ENCODE assay signal across 17 mouse cellular contexts in the genomic region with DNA sequence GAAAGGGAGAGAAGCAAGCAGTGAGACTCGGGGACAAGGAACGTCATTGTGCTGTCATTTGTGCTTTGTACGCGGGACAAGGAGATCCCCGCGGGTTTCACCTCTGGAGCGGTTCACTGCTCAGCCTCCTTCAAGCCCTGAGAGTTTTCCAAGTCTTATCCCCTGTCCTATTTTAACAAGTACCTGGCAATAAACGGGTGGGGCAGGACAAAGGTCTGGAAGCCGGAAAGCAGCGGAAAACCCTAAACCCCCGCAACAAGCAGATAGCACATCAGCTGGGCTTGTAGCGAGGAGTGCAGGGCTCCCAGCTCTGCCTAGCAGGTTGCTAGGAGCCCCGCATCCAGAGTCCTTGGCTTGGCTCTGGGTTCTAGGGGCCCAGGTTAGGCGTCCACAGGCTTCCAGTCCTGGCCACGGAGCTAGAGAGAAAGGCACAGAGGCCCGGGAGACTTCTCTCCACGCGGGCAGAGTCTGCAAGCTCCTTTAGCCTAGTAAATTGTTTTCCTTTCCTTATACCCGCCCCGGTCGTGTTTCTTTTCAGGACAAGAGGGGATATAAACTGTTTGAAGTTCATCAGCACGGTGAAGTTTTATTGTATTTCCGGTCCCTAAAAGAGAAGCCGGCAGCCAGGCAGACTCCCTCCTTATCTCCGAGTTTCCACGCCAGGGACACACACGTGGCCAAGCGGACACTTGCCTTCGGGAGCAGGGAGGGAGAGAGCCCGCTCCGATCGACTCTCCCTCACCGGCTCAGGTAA. TPM values are rescaled to one million over a fixed set of nuclear protein-coding genes. Genes with fewer than 3 reads are reported as not detected.
DNase-seq lines count a peak whose midpoint lies in the region; ATAC-seq lines count a peak whose summit lies in the region.
"Had no signal": no experiment of that assay in that cellular context is flagged by ENCODE, and none has a peak within 500 bp of the region (broad histone marks: within the 10 kb centered on the region; RNA-seq: fewer than 3 reads in every experiment).

No protein-coding gene starts in this region.

- ATAC-seq in midbrain, embryonic 11.5 days (ENCODE audit: low FRiP score) = no peak
- ATAC-seq in midbrain, embryonic 15.5 days (replicated peaks) = no peak
- no peak for ATAC-seq in kidney, embryonic 15.5 days (replicated peaks; ENCODE audit: low FRiP score)
- no peak for ATAC-seq in neural tube, embryonic 15.5 days (ENCODE audit: low FRiP score)

- DNase-seq in midbrain, embryonic 11.5 days (ENCODE audit: low spot score, missing footprints) = peak; percentile 95
- peak; percentile 55 for DNase-seq in embryonic facial prominence, embryonic 10.5 days (ENCODE audit: low spot score)
- no peak for DNase-seq in heart, embryonic 10.5 days (ENCODE audit: low spot score)
- DNase-seq in c-Kit-positive CD71-positive TER-119-positive erythroid progenitor cells, embryonic 14.5 days (ENCODE audit: low spot score) = no peak
- DNase-seq in thymus, postnatal 0 days (ENCODE audit: low spot score) = no peak
- DNase-seq: cerebellum, adult 18-20 months; gastrocnemius, postnatal 14 days; liver, embryonic 13.5 days; right cerebral cortex, postnatal 14 days; thymus, postnatal 36 days had no signal

- H3K4me2 ChIP-seq in midbrain, embryonic 11.5 days = no peak overlapping the region
- no peak overlapping the region for H3K4me2 ChIP-seq in midbrain, embryonic 15.5 days
- H3K4me2 ChIP-seq in kidney, embryonic 15.5 days = peak overlapping the region; percentile 33; the same call in 1 of the 2 replicates
- peak overlapping the region; percentile 35 for H3K4me2 ChIP-seq in neural tube, embryonic 15.5 days
- H3K4me2 ChIP-seq: heart, embryonic 12.5 days; hindbrain, embryonic 12.5 days; liver, embryonic 13.5 days had no signal

- H3K27me3 ChIP-seq in midbrain, embryonic 11.5 days (ENCODE audit: control insufficient read depth, insufficient read depth, low read length) = peaks cover 98% of the 10 kb centered on the region
- H3K27me3 ChIP-seq in midbrain, embryonic 15.5 days (replicated peaks) = peaks cover 95% of the 10 kb centered on the region
- H3K27me3 ChIP-seq in embryonic facial prominence, embryonic 10.5 days (replicated peaks; ENCODE audit: low read depth, poor library complexity, severe bottlenecking) = peaks cover 100% of the 10 kb centered on the region
- peaks cover 16% of the 10 kb centered on the region; the same call in 1 of the 2 replicates for H3K27me3 ChIP-seq in kidney, embryonic 15.5 days
- H3K27me3 ChIP-seq in neural tube, embryonic 15.5 days (replicated peaks) = peaks cover 10% of the 10 kb centered on the region; the same call in 1 of the 2 replicates
- peaks cover 100% of the 10 kb centered on the region for H3K27me3 ChIP-seq in heart, embryonic 10.5 days (ENCODE audit: insufficient read depth, poor library complexity, severe bottlenecking)

- no peaks in the 10 kb centered on the region for H3K9me3 ChIP-seq in midbrain, embryonic 11.5 days (ENCODE audit: control insufficient read depth, low read length)
- no peaks in the 10 kb centered on the region for H3K9me3 ChIP-seq in midbrain, embryonic 15.5 days
- H3K9me3 ChIP-seq in embryonic facial prominence, embryonic 10.5 days = no peaks in the 10 kb centered on the region
- H3K9me3 ChIP-seq in kidney, embryonic 15.5 days (replicated peaks) = no peaks in the 10 kb centered on the region
- H3K9me3 ChIP-seq in neural tube, embryonic 15.5 days (replicated peaks) = no peaks in the 10 kb centered on the region
- no peaks in the 10 kb centered on the region for H3K9me3 ChIP-seq in heart, embryonic 10.5 days
- H3K9me3 ChIP-seq: heart, embryonic 12.5 days; hindbrain, embryonic 12.5 days; liver, embryonic 13.5 days; megakaryocyte, embryonic 14.5 days had no signal

- no peak overlapping the region for H3K9ac ChIP-seq in midbrain, embryonic 11.5 days (ENCODE audit: low read length)
- H3K9ac ChIP-seq in midbrain, embryonic 15.5 days = no peak overlapping the region
- peak overlapping the region; percentile 8 for H3K9ac ChIP-seq in kidney, embryonic 15.5 days
- no peak overlapping the region for H3K9ac ChIP-seq in neural tube, embryonic 15.5 days (replicated peaks)
- H3K9ac ChIP-seq: heart, embryonic 12.5 days; hindbrain, embryonic 12.5 days; liver, embryonic 13.5 days had no signal

- no peak overlapping the region for H3K4me3 ChIP-seq in midbrain, embryonic 11.5 days (ENCODE audit: low read depth, low read length)
- H3K4me3 ChIP-seq in midbrain, embryonic 15.5 days = no peak overlapping the region
- no peak overlapping the region for H3K4me3 ChIP-seq in embryonic facial prominence, embryonic 10.5 days
- 0 out of 2 replicates have a peak overlapping the region, but pooled peaks have one; percentile 3 for H3K4me3 ChIP-seq in kidney, embryonic 15.5 days (replicated peaks)
- H3K4me3 ChIP-seq in neural tube, embryonic 15.5 days (replicated peaks) = no peak overlapping the region
- no peak overlapping the region for H3K4me3 ChIP-seq in heart, embryonic 10.5 days
- H3K4me3 ChIP-seq: heart, embryonic 12.5 days; hindbrain, embryonic 12.5 days; liver, embryonic 13.5 days; megakaryocyte, embryonic 14.5 days had no signal

- under 1% methylated on average over 33 of the region's 33 CpGs for WGBS in midbrain, embryonic 11.5 days
- WGBS in midbrain, embryonic 15.5 days = 1% methylated on average over 33 of the region's 33 CpGs
- WGBS in embryonic facial prominence, embryonic 10.5 days = 2% methylated on average over 33 of the region's 33 CpGs
- WGBS in kidney, embryonic 15.5 days = 20% methylated on average over 33 of the region's 33 CpGs
- WGBS in neural tube, embryonic 15.5 days = 14% methylated on average over 33 of the region's 33 CpGs
- WGBS in heart, embryonic 10.5 days = under 1% methylated on average over 33 of the region's 33 CpGs

- no peak overlapping the region for H3K27ac ChIP-seq in midbrain, embryonic 11.5 days (ENCODE audit: low read depth, low read length)
- no peak overlapping the region for H3K27ac ChIP-seq in midbrain, embryonic 15.5 days
- no peak overlapping the region for H3K27ac ChIP-seq in embryonic facial prominence, embryonic 10.5 days (replicated peaks)
- H3K27ac ChIP-seq in kidney, embryonic 15.5 days = peak overlapping the region; percentile 89
- peak overlapping the region; percentile 37; the same call in 1 of the 2 replicates for H3K27ac ChIP-seq in neural tube, embryonic 15.5 days (replicated peaks)
- H3K27ac ChIP-seq in heart, embryonic 10.5 days = no peak overlapping the region
- H3K27ac ChIP-seq: hindbrain, embryonic 12.5 days; liver, embryonic 13.5 days; stomach, postnatal 0 days had no signal

- H3K36me3 ChIP-seq in midbrain, embryonic 11.5 days (ENCODE audit: control insufficient read depth, insufficient read depth, low read length) = no peaks in the 10 kb centered on the region
- H3K36me3 ChIP-seq in midbrain, embryonic 15.5 days (replicated peaks) = no peaks in the 10 kb centered on the region
- H3K36me3 ChIP-seq in embryonic facial prominence, embryonic 10.5 days (replicated peaks) = no peaks in the 10 kb centered on the region
- H3K36me3 ChIP-seq in kidney, embryonic 15.5 days = peaks cover 37% of the 10 kb centered on the region
- no peaks in the 10 kb centered on the region for H3K36me3 ChIP-seq in neural tube, embryonic 15.5 days
- H3K36me3 ChIP-seq in heart, embryonic 10.5 days = no peaks in the 10 kb centered on the region
- H3K36me3 ChIP-seq: heart, embryonic 12.5 days; hindbrain, embryonic 12.5 days; liver, embryonic 13.5 days had no signal

- H3K4me1 ChIP-seq in midbrain, embryonic 11.5 days (ENCODE audit: control insufficient read depth, insufficient read depth, low read length) = no peaks in the 10 kb centered on the region
- no peaks in the 10 kb centered on the region for H3K4me1 ChIP-seq in midbrain, embryonic 15.5 days
- H3K4me1 ChIP-seq in embryonic facial prominence, embryonic 10.5 days = peaks cover 4% of the 10 kb centered on the region; the same call in 1 of the 2 replicates
- peaks cover 92% of the 10 kb centered on the region for H3K4me1 ChIP-seq in kidney, embryonic 15.5 days
- H3K4me1 ChIP-seq in neural tube, embryonic 15.5 days = peaks cover 72% of the 10 kb centered on the region
- H3K4me1 ChIP-seq in heart, embryonic 10.5 days = peaks cover 5% of the 10 kb centered on the region
- H3K4me1 ChIP-seq: hindbrain, embryonic 12.5 days; liver, embryonic 13.5 days had no signal

RNA-seq across cellular contexts. Expression of gene Hoxb9, which starts 7.4 kb away (rescaled TPM):
- polyA plus RNA-seq in midbrain, embryonic 11.5 days (2014; fragmentation: Nextera tagmentation; extraction: Ambion mirVana) = not detected in 2 replicates
- not detected in 2 replicates for polyA plus RNA-seq in midbrain, embryonic 15.5 days (2015; fragmentation: Nextera tagmentation; extraction: Ambion mirVana)
- not detected in 2 replicates for polyA plus RNA-seq in embryonic facial prominence, embryonic 10.5 days (2016; fragmentation: Nextera tagmentation; extraction: Ambion mirVana)
- polyA plus RNA-seq in kidney, embryonic 15.5 days (2015; fragmentation: Nextera tagmentation; extraction: Ambion mirVana) = 22.3 and 27.2 TPM in 2 replicates
- polyA plus RNA-seq in neural tube, embryonic 15.5 days (2015; fragmentation: Nextera tagmentation; extraction: Ambion mirVana) = 55.7 and 57.5 TPM in 2 replicates
- polyA plus RNA-seq in heart, embryonic 10.5 days (2016; fragmentation: Nextera tagmentation; extraction: Ambion mirVana) = 0.75 TPM in 1 of 2 replicates, not detected in the other
- polyA plus RNA-seq in thymus, postnatal 0 days (2015; fragmentation: Nextera tagmentation; extraction: Ambion mirVana) = 0.09 TPM in 1 of 2 replicates, not detected in the other

RNA-seq across cellular contexts. Expression of gene Hoxb8, which starts 17.9 kb away (rescaled TPM):
- not detected in 2 replicates for polyA plus RNA-seq in midbrain, embryonic 11.5 days (2014; fragmentation: Nextera tagmentation; extraction: Ambion mirVana)
- polyA plus RNA-seq in midbrain, embryonic 15.5 days (2015; fragmentation: Nextera tagmentation; extraction: Ambion mirVana) = not detected in 2 replicates
- not detected in 2 replicates for polyA plus RNA-seq in embryonic facial prominence, embryonic 10.5 days (2016; fragmentation: Nextera tagmentation; extraction: Ambion mirVana)
- 8.9 and 9.8 TPM in 2 replicates for polyA plus RNA-seq in kidney, embryonic 15.5 days (2015; fragmentation: Nextera tagmentation; extraction: Ambion mirVana)
- 63.1 and 71.8 TPM in 2 replicates for polyA plus RNA-seq in neural tube, embryonic 15.5 days (2015; fragmentation: Nextera tagmentation; extraction: Ambion mirVana)
- polyA plus RNA-seq in heart, embryonic 10.5 days (2016; fragmentation: Nextera tagmentation; extraction: Ambion mirVana) = 0.30 TPM in 1 of 2 replicates, not detected in the other
- not detected in 2 replicates for polyA plus RNA-seq in thymus, postnatal 0 days (2015; fragmentation: Nextera tagmentation; extraction: Ambion mirVana)
- polyA plus RNA-seq: heart, embryonic 12.5 days; liver, embryonic 13.5 days had no signal

RNA-seq across cellular contexts. Expression of gene Hoxb7, which starts 22.6 kb away (rescaled TPM):
- polyA plus RNA-seq in midbrain, embryonic 11.5 days (2014; fragmentation: Nextera tagmentation; extraction: Ambion mirVana) = not detected in 2 replicates
- polyA plus RNA-seq in midbrain, embryonic 15.5 days (2015; fragmentation: Nextera tagmentation; extraction: Ambion mirVana) = not detected in 2 replicates
- polyA plus RNA-seq in embryonic facial prominence, embryonic 10.5 days (2016; fragmentation: Nextera tagmentation; extraction: Ambion mirVana) = not detected in 2 replicates
- 58.5 and 62.7 TPM in 2 replicates for polyA plus RNA-seq in kidney, embryonic 15.5 days (2015; fragmentation: Nextera tagmentation; extraction: Ambion mirVana)
- polyA plus RNA-seq in neural tube, embryonic 15.5 days (2015; fragmentation: Nextera tagmentation; extraction: Ambion mirVana) = 101 and 115 TPM in 2 replicates
- 0.11 and 1.3 TPM in 2 replicates for polyA plus RNA-seq in heart, embryonic 10.5 days (2016; fragmentation: Nextera tagmentation; extraction: Ambion mirVana)
- 0.19 TPM in 1 of 2 replicates, not detected in the other for polyA plus RNA-seq in thymus, postnatal 0 days (2015; fragmentation: Nextera tagmentation; extraction: Ambion mirVana)

RNA-seq across cellular contexts. Expression of gene Hoxb6, which starts 28.5 kb away (rescaled TPM):
- polyA plus RNA-seq in midbrain, embryonic 11.5 days (2014; fragmentation: Nextera tagmentation; extraction: Ambion mirVana) = not detected in 2 replicates
- 0.13 and 0.34 TPM in 2 replicates for polyA plus RNA-seq in midbrain, embryonic 15.5 days (2015; fragmentation: Nextera tagmentation; extraction: Ambion mirVana)
- 0.15 TPM in 1 of 2 replicates, not detected in the other for polyA plus RNA-seq in embryonic facial prominence, embryonic 10.5 days (2016; fragmentation: Nextera tagmentation; extraction: Ambion mirVana)
- polyA plus RNA-seq in kidney, embryonic 15.5 days (2015; fragmentation: Nextera tagmentation; extraction: Ambion mirVana) = 47.1 and 49.1 TPM in 2 replicates
- 109 and 135 TPM in 2 replicates for polyA plus RNA-seq in neural tube, embryonic 15.5 days (2015; fragmentation: Nextera tagmentation; extraction: Ambion mirVana)
- polyA plus RNA-seq in heart, embryonic 10.5 days (2016; fragmentation: Nextera tagmentation; extraction: Ambion mirVana) = 0.42 and 2.2 TPM in 2 replicates
- 0.10 TPM in 1 of 2 replicates, not detected in the other for polyA plus RNA-seq in thymus, postnatal 0 days (2015; fragmentation: Nextera tagmentation; extraction: Ambion mirVana)
- polyA plus RNA-seq: heart, embryonic 12.5 days had no signal

RNA-seq across cellular contexts. Expression of gene Hoxb5, which starts 39.3 kb away (rescaled TPM):
- not detected in 2 replicates for polyA plus RNA-seq in midbrain, embryonic 11.5 days (2014; fragmentation: Nextera tagmentation; extraction: Ambion mirVana)
- 0.09 and 0.70 TPM in 2 replicates for polyA plus RNA-seq in midbrain, embryonic 15.5 days (2015; fragmentation: Nextera tagmentation; extraction: Ambion mirVana)
- 0.07 and 0.28 TPM in 2 replicates for polyA plus RNA-seq in embryonic facial prominence, embryonic 10.5 days (2016; fragmentation: Nextera tagmentation; extraction: Ambion mirVana)
- 18.8 and 20.2 TPM in 2 replicates for polyA plus RNA-seq in kidney, embryonic 15.5 days (2015; fragmentation: Nextera tagmentation; extraction: Ambion mirVana)
- 39.5 and 106 TPM in 2 replicates for polyA plus RNA-seq in neural tube, embryonic 15.5 days (2015; fragmentation: Nextera tagmentation; extraction: Ambion mirVana)
- polyA plus RNA-seq in heart, embryonic 10.5 days (2016; fragmentation: Nextera tagmentation; extraction: Ambion mirVana) = 1.0 and 5.2 TPM in 2 replicates
- 0.15 and 0.16 TPM in 2 replicates for polyA plus RNA-seq in thymus, postnatal 0 days (2015; fragmentation: Nextera tagmentation; extraction: Ambion mirVana)

Comparison
In these comparisons a context has a peak if more than half of its experiments do, and no peak if none do; other contexts are left out.
1. DNase-seq: peak in midbrain, embryonic 11.5 days (single experiment) and embryonic facial prominence, embryonic 10.5 days (single experiment); none in heart, embryonic 10.5 days (single experiment), c-Kit-positive CD71-positive TER-119-positive erythroid progenitor cells, embryonic 14.5 days (single experiment) and thymus, postnatal 0 days (single experiment).
2. H3K27ac ChIP-seq: peak in kidney, embryonic 15.5 days (single experiment) and neural tube, embryonic 15.5 days (single experiment); none in midbrain, embryonic 11.5 days (single experiment), midbrain, embryonic 15.5 days (single experiment), embryonic facial prominence, embryonic 10.5 days (single experiment) and heart, embryonic 10.5 days (single experiment).
3. H3K4me2 ChIP-seq: peak in kidney, embryonic 15.5 days (single experiment) and neural tube, embryonic 15.5 days (single experiment); none in midbrain, embryonic 11.5 days (single experiment) and midbrain, embryonic 15.5 days (single experiment).
4. RNA of gene Hoxb9, which starts 7.4 kb away (polyA plus RNA-seq): 55.7 to 57.5 TPM in neural tube, embryonic 15.5 days and 22.3 to 27.2 TPM in kidney, embryonic 15.5 days; 0.75 TPM in heart, embryonic 10.5 days, 0.09 TPM in thymus, postnatal 0 days, not detected in midbrain, embryonic 11.5 days, not detected in midbrain, embryonic 15.5 days and not detected in embryonic facial prominence, embryonic 10.5 days; every median in the first group is over 10 times any median in the second.
5. RNA of gene Hoxb7, which starts 22.6 kb away (polyA plus RNA-seq): 101 to 115 TPM in neural tube, embryonic 15.5 days and 58.5 to 62.7 TPM in kidney, embryonic 15.5 days; 0.11 to 1.3 TPM in heart, embryonic 10.5 days, not detected in midbrain, embryonic 15.5 days, 0.19 TPM in thymus, postnatal 0 days, not detected in midbrain, embryonic 11.5 days and not detected in embryonic facial prominence, embryonic 10.5 days; every median in the first group is over 10 times any median in the second.